Mouse (Mus musculus) ES-E14 (cell line): ENCODE data around the gene Pigv. TPM values are rescaled to one million over a fixed set of nuclear protein-coding genes. Genes with fewer than 3 reads are reported as not detected.
A peak's percentile ranks its signal among the peaks of the same experiment; 100 is the strongest.

Source experiments
- DNase-seq: peaks from one replicate; pipeline ENCODE4 v3.0.0-alpha.2; 2013; ENCODE audit warnings: low read depth, low spot score
- H3K27ac ChIP-seq: 2 replicates; pipeline ENCODE4 v1.5.1; 2012; ENCODE audit warnings: low read depth, mild to moderate bottlenecking, low read length, moderate library complexity, mixed read lengths; ENCODE audit not compliant: poor library complexity, insufficient read depth, severe bottlenecking
- H3K36me3 ChIP-seq: 2 replicates; pipeline ENCODE4 v1.6.1; 2012; ENCODE audit warnings: mild to moderate bottlenecking, low read length, moderate library complexity, mixed read lengths; ENCODE audit not compliant: control insufficient read depth, poor library complexity, insufficient read depth, severe bottlenecking
- H3K4me1 ChIP-seq, 2 experiments: fragments of 150-350 bp in 1 of 2; sonication (generic) in 1 of 2; 2 replicates each; pipeline ENCODE4 v1.6.1; 2012; ENCODE audit warnings: low read length in 2 of 2, mild to moderate bottlenecking in 1 of 2, mixed read lengths in 1 of 2; ENCODE audit not compliant: control insufficient read depth in 2 of 2, insufficient read depth in 2 of 2, poor library complexity in 1 of 2
- H3K4me3 ChIP-seq, 2 experiments: fragments of 150-350 bp in 1 of 2; sonication (generic) in 1 of 2; 2 replicates each; pipeline ENCODE4 v1.5.1; 2012; ENCODE audit warnings: low read length in 2 of 2, low read depth in 1 of 2, mild to moderate bottlenecking in 1 of 2, mixed read lengths in 1 of 2; ENCODE audit not compliant: insufficient read depth in 1 of 2, poor library complexity in 1 of 2, severe bottlenecking in 1 of 2
- H3K9ac ChIP-seq: 2 replicates; pipeline ENCODE4 v1.6.1; 2012; ENCODE audit warnings: low read depth, mild to moderate bottlenecking, low read length, mixed read lengths; ENCODE audit not compliant: poor library complexity, insufficient read depth, severe bottlenecking
- H3K9me3 ChIP-seq: fragments of 150-350 bp; sonication (generic); 2 replicates; pipeline ENCODE4 v1.6.1; 2012; ENCODE audit warnings: low read depth, mild to moderate bottlenecking, low read length; ENCODE audit not compliant: control insufficient read depth, insufficient read depth
- CHD2 ChIP-seq: IDR thresholded peaks from 2 replicates; pipeline ENCODE4 v1.6.1; 2014; ENCODE audit warnings: mild to moderate bottlenecking, low read depth, low read length, inconsistent platforms
- HCFC1 ChIP-seq: IDR thresholded peaks from 2 replicates; pipeline ENCODE4 v1.6.1; 2012; ENCODE audit warnings: low read length, inconsistent platforms, borderline replicate concordance; ENCODE audit not compliant: insufficient read depth
- MAFK ChIP-seq: IDR thresholded peaks from 2 replicates; pipeline ENCODE4 v1.6.1; 2014; ENCODE audit warnings: mild to moderate bottlenecking, low read depth, low read length, inconsistent platforms; ENCODE audit not compliant: insufficient read depth
- ZC3H11A ChIP-seq: IDR thresholded peaks from 2 replicates; pipeline ENCODE4 v1.6.1; 2012; ENCODE audit warnings: low read depth, mild to moderate bottlenecking, inconsistent platforms, low read length, borderline replicate concordance
- ZNF384 ChIP-seq: IDR thresholded peaks from 2 replicates; pipeline ENCODE4 v1.6.1; 2012; ENCODE audit warnings: low read depth, low read length, inconsistent platforms
- in situ Hi-C, 2 experiments: fragments of 600-800 bp; cut with MboI; formaldehyde crosslinking; loops; one replicate each; pipeline ENCODE4 v1.15.1; 2025; ENCODE audit warnings: low sequenced_read_pairs in 2 of 2, inconsistent platforms in 1 of 2; ENCODE audit not compliant: unreplicated experiment in 2 of 2
- total RNA-seq: library from RNA; depleted of rRNA; stranded (reverse); fragments of 300-350 nt; gene quantifications from 2 replicates; pipeline ENCODE4 v1.2.3, GENCODE M21; 2012

The Pigv gene
- total RNA-seq, 1 experiment, result 11.6 TPM

DNA sequence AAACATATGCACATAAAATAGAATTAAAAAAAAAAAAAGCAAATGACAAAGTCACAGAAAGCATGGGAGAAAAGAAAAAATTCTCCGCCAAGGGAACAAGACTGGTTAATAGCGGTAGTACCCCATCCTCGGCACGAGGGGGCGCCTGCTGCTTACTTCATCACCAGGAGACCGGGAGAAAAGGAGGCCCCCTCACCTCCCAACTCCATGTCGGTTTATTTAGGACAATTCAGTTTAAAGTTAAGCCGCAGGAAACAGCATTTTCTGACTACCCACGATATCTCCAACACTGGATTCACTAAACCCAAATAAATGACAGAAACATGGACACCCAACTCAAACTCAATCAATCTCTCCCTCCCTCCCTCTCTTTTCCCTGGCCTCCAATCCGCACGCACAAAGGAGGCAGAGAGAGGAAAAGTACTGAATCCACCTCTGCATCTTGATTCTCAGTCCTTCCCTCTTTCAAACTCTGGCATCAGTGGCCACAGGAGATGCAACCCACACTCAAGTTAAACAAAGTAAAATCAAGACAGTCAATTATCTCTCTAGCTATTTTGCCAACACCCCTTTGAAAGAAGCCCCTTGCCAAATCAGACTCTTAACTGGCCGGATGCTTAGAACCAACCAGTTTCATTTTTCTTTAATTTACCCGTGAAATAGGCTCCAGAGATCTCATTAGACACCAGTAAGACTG lies 1.1 kb downstream of the Pigv start:
- TF ChIP-seq ZC3H11A (peak; percentile 56; the same call in 1 of the 2 replicates), HCFC1 (no peak), ZNF384 (no peak), CHD2 (no peak), MAFK (no peak)
- Histone ChIP-seq H3K27ac (peak overlapping the region; percentile 97; the same call in 1 of the 2 replicates), H3K9ac (peak overlapping the region; percentile 96; the same call in 1 of the 2 replicates), H3K4me3 (peak overlapping the region; percentile 93), H3K4me1 (peaks cover 9 to 14% of the 10 kb centered on the region in 2 experiments; a peak in 3 of 4 replicates), H3K36me3 (peaks cover 5% of the 10 kb centered on the region), H3K9me3 (no peaks in the 10 kb centered on the region)
- no peak for DNase-seq
- in situ Hi-C loops, result loop anchor here in 1 of 2 experiments (10.0 kb wide), 1 partner anchor 153 kb away; no protein-coding TSS in a partner anchor

GRCm38 (mm10) chr4:133669652-133670210 lies 2.7 kb downstream of the Pigv start:
- no peak overlapping the region for H3K27ac ChIP-seq
- in situ Hi-C loops, result loop anchor here in 1 of 2 experiments (10.0 kb wide), 1 partner anchor 155 kb away; no protein-coding TSS in a partner anchor
- no peak for DNase-seq
- H3K9ac ChIP-seq, result no peak overlapping the region
- TF ChIP-seq ZNF384, result no peak
- TF ChIP-seq ZC3H11A, result no peak
- TF ChIP-seq CHD2, result no peak
- TF ChIP-seq HCFC1, result no peak
- no peak for TF ChIP-seq MAFK
- H3K9me3 ChIP-seq, result no peaks in the 10 kb centered on the region
- peaks cover 9 to 15% of the 10 kb centered on the region in 2 experiments; a peak in 3 of 4 replicates for H3K4me1 ChIP-seq
- peaks cover 5% of the 10 kb centered on the region for H3K36me3 ChIP-seq
- no peak overlapping the region for H3K4me3 ChIP-seq

GRCm38 (mm10) chr4:133668537-133668936 lies 3.9 kb downstream of the Pigv start:
- no peak overlapping the region for H3K4me3 ChIP-seq
- peaks cover 3 to 12% of the 10 kb centered on the region in 2 experiments; a peak in 2 of 4 replicates for H3K4me1 ChIP-seq
- no peaks in the 10 kb centered on the region for H3K9me3 ChIP-seq
- DNase-seq, result no peak
- TF ChIP-seq ZNF384, result no peak
- TF ChIP-seq HCFC1, result no peak
- TF ChIP-seq ZC3H11A, result no peak
- no peak for TF ChIP-seq CHD2
- no peak for TF ChIP-seq MAFK
- no peak overlapping the region for H3K9ac ChIP-seq
- peaks cover 5% of the 10 kb centered on the region for H3K36me3 ChIP-seq
- in situ Hi-C loops, result no loop called here
- no peak overlapping the region for H3K27ac ChIP-seq

GRCm38 (mm10) chr4:133666199-133666598 lies 6.2 kb downstream of the Pigv start:
- no peak for DNase-seq
- H3K27ac ChIP-seq, result peak overlapping the region; percentile 14; the same call in 1 of the 2 replicates

More at GRCm38 (mm10) chr4:133666199-133666598, 6.2 kb downstream of the Pigv start:
- Histone ChIP-seq H3K4me3 (no peak overlapping the region), H3K4me1 (peaks cover 11 to 23% of the 10 kb centered on the region in 2 experiments; a peak in 3 of 4 replicates), H3K9ac (no peak overlapping the region), H3K9me3 (no peaks in the 10 kb centered on the region), H3K36me3 (peaks cover 7% of the 10 kb centered on the region)
- TF ChIP-seq MAFK, result no peak
- TF ChIP-seq ZNF384, result no peak
- TF ChIP-seq ZC3H11A, result no peak
- no peak for TF ChIP-seq HCFC1
- no peak for TF ChIP-seq CHD2
- in situ Hi-C loops, result no loop called here
